ENCODE assay signal across 16 mouse cellular contexts in genomic region chr8:82187138-82187880, GRCm38 (mm10).
DNase-seq lines count a peak whose midpoint lies in the region; ATAC-seq lines count a peak whose summit lies in the region.
"Had no signal": no experiment of that assay in that cellular context is flagged by ENCODE, and none has a peak within 500 bp of the region (broad histone marks: within the 10 kb centered on the region; RNA-seq: fewer than 3 reads in every experiment).

No protein-coding gene starts in this region.

- H3K9me3 ChIP-seq in heart, embryonic 14.5 days (ENCODE audit: control insufficient read depth, low read length): no peaks in the 10 kb centered on the region
- H3K9me3 ChIP-seq: embryonic facial prominence, embryonic 15.5 days; limb, embryonic 15.5 days; megakaryocyte, embryonic 14.5 days had no signal

- H3K27me3 ChIP-seq in heart, embryonic 14.5 days (ENCODE audit: control insufficient read depth, insufficient read depth, low read length): no peaks in the 10 kb centered on the region
- H3K27me3 ChIP-seq: embryonic facial prominence, embryonic 15.5 days; limb, embryonic 15.5 days; megakaryocyte, embryonic 14.5 days had no signal

- 30% methylated on average over 2 of the region's 2 CpGs for WGBS in heart, embryonic 14.5 days

- H3K4me2 ChIP-seq in heart, embryonic 14.5 days (ENCODE audit: low read length): no peak overlapping the region
- H3K4me2 ChIP-seq: embryonic facial prominence, embryonic 15.5 days; limb, embryonic 15.5 days had no signal

- intact Hi-C loops in heart, postnatal 36 days (cut with DNase I): no loop called here
- intact Hi-C loops in left cerebral cortex, postnatal 4 days (cut with DNase I): no loop called here
- intact Hi-C loops in gastrocnemius, postnatal 14 days (cut with DNase I; ENCODE audit: low total_unique reads): no loop called here

- no peaks in the 10 kb centered on the region for H3K36me3 ChIP-seq in heart, embryonic 14.5 days (ENCODE audit: control insufficient read depth, insufficient read depth, low read length)
- H3K36me3 ChIP-seq: embryonic facial prominence, embryonic 15.5 days; limb, embryonic 15.5 days had no signal

- H3K4me3 ChIP-seq in heart, embryonic 14.5 days (ENCODE audit: control insufficient read depth in 1 of 2, insufficient read depth in 1 of 2, low read depth in 1 of 2, low read length in 2 of 2): no peak overlapping the region
- H3K4me3 ChIP-seq: embryonic facial prominence, embryonic 15.5 days; limb, embryonic 15.5 days; megakaryocyte, embryonic 14.5 days had no signal

- ATAC-seq in heart, embryonic 14.5 days (ENCODE audit: insufficient number of reproducible peaks, insufficient read depth, low FRiP score, low read depth): no peak
- ATAC-seq: inflammation-experienced regulatory T-cells, adult 6 months; midbrain, embryonic 16.5 days had no signal

- peak; percentile 4 for DNase-seq in cerebellum, adult 9-10 months
- no peak for DNase-seq in cerebellum, postnatal 14 days
- no peak for DNase-seq in heart, postnatal 36 days
- peak; percentile 6 for DNase-seq in left cerebral cortex, postnatal 4 days
- DNase-seq in left cerebral cortex, adult 11 months (ENCODE audit: low spot score): no peak
- peak; percentile 8 to 49 for DNase-seq in kidney, postnatal 25 days
- DNase-seq in gastrocnemius, postnatal 14 days: no peak
- DNase-seq: gastrocnemius, postnatal 25 days; lung, postnatal 14 days; thymus, adult 18-20 months had no signal

- H3K27ac ChIP-seq in heart, embryonic 14.5 days (replicated peaks in 1 of 2; ENCODE audit: control insufficient read depth in 1 of 2, insufficient read depth in 1 of 2, low read depth in 2 of 2, low read length in 2 of 2): peak overlapping the region; percentile 63 to 74
- H3K27ac ChIP-seq: embryonic facial prominence, embryonic 15.5 days; limb, embryonic 15.5 days had no signal

- no peak overlapping the region for H3K9ac ChIP-seq in heart, embryonic 14.5 days (ENCODE audit: low read length)
- H3K9ac ChIP-seq: embryonic facial prominence, embryonic 15.5 days; limb, embryonic 15.5 days had no signal

- peaks cover 2 to 12% of the 10 kb centered on the region in 2 experiments for H3K4me1 ChIP-seq in heart, embryonic 14.5 days (ENCODE audit: control insufficient read depth in 2 of 2, insufficient read depth in 2 of 2, low read length in 2 of 2)
- H3K4me1 ChIP-seq: embryonic facial prominence, embryonic 15.5 days; limb, embryonic 15.5 days had no signal

Comparison
In these comparisons a context has a peak if more than half of its experiments do, and no peak if none do; other contexts are left out.
1. DNase-seq: peak in cerebellum, adult 9-10 months (single experiment), left cerebral cortex, postnatal 4 days (single experiment) and kidney, postnatal 25 days (2 of 2); none in cerebellum, postnatal 14 days (0 of 2), heart, postnatal 36 days (0 of 2), left cerebral cortex, adult 11 months (single experiment) and gastrocnemius, postnatal 14 days (single experiment).